Mouse (Mus musculus) liver, embryonic 11.5 days (tissue): Measurements from ENCODE around the gene Ctse. TPM values are rescaled to one million over a fixed set of nuclear protein-coding genes. Genes with fewer than 3 reads are reported as not detected.

ENCODE experiments used
- ATAC-seq: fragments of 200-750 bp; cut with Nextera tagmentation; replicated peaks from 2 replicates; pipeline ENCODE4 v1.8.0; 2017; ENCODE audit warnings: moderate number of reproducible peaks, mild to moderate bottlenecking, moderate TSS enrichment, moderate library complexity; ENCODE audit not compliant: low FRiP score
- DNase-seq: peaks from one replicate; pipeline ENCODE4 v3.0.0-alpha.2; 2017; ENCODE audit warnings: low spot score
- H3K27ac ChIP-seq: fragments of 300-500 bp; sonication (generic); 2 replicates; pipeline ENCODE4 v1.5.1; 2014; ENCODE audit warnings: mild to moderate bottlenecking, low read depth, low read length, control low read depth
- H3K27me3 ChIP-seq: fragments of 300-500 bp; sonication (generic); replicated peaks from 2 replicates; pipeline ENCODE4 v1.6.1; 2014; ENCODE audit warnings: low read length, mixed read lengths; ENCODE audit not compliant: control insufficient read depth, insufficient read depth
- H3K36me3 ChIP-seq: fragments of 300-500 bp; sonication (generic); 2 replicates; pipeline ENCODE4 v1.6.1; 2014; ENCODE audit warnings: mild to moderate bottlenecking, low read length, moderate library complexity, mixed read lengths; ENCODE audit not compliant: control insufficient read depth, insufficient read depth
- H3K4me1 ChIP-seq: fragments of 300-500 bp; sonication (generic); replicated peaks from 2 replicates; pipeline ENCODE4 v1.6.1; 2014; ENCODE audit warnings: low read length, mixed read lengths; ENCODE audit not compliant: control insufficient read depth, insufficient read depth
- H3K4me2 ChIP-seq: fragments of 300-500 bp; sonication (generic); 2 replicates; pipeline ENCODE4 v1.6.1; 2014; ENCODE audit warnings: mild to moderate bottlenecking, control low read depth, moderate library complexity
- H3K4me3 ChIP-seq: fragments of 300-500 bp; sonication (generic); 2 replicates; pipeline ENCODE4 v1.5.1; 2014; ENCODE audit warnings: low read depth, low read length, control low read depth
- H3K9ac ChIP-seq: fragments of 300-500 bp; sonication (generic); 2 replicates; pipeline ENCODE4 v1.6.1; 2014; ENCODE audit warnings: low read depth, low read length, control low read depth
- H3K9me3 ChIP-seq: fragments of 300-500 bp; sonication (generic); 2 replicates; pipeline ENCODE4 v1.6.1; 2016; ENCODE audit warnings: low read length, inconsistent platforms, mixed read lengths; ENCODE audit not compliant: control insufficient read depth
- WGBS: fragments of 180-500 bp; shearing (Covaris S2); extraction: QIAGEN DNeasy Blood & Tissue Kit; methylation state at CpG from one replicate; pipeline ENCODE4 v1.1.7; 2014; 5-methylcytosine and 5-hydroxymethylcytosine counted together
- polyA plus RNA-seq: library from polyadenylated mRNA; unstranded; fragments of >200 nt; fragmentation: Nextera tagmentation; extraction: Ambion mirVana; gene quantifications from 2 replicates; pipeline ENCODE4 v1.2.1, GENCODE M21; 2014

Gene Ctse
- polyA plus RNA-seq, 1 experiment from 2014 or later, result 9.3 TPM

DNA sequence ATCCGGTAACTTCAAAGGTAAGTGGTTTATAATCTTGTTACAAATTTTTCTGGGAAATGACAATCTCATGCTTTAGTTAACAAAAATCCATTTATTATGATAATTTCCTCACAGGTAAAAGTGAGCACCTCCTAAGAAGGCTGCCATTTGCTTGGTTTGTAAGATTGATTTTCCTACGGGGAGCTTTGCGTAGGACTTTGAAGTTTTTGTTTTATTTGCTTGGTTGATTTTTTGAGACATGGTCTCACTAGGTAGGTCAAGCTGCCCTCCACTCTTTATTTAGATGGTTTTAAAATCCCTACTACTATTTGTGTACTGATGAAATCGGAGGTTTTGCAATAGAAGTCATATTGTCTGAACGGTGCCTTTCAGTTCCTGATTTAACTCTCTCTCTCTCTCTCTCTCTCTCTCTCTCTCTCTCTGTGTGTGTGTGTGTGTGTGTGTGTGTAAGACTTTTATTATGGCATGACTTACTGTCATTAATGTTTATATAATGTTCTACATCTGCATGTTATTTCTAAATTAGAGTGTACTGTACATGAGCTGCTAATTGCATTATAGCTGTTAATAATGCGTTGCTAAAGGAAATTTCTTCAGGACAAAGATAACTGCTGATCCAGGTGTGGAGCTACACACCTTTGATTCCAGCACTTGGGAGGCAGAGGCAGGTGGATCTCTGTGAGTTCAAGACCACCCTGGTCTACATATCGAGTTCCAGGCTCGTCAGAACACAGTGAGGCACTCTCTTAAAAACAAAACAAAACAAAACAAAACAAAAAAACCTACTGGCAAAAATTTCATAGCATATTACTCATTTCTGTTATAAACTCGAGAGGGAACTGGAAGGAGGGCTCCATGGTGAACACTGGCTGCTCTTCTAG, 675 bp downstream of the Ctse start:
- Histone ChIP-seq H3K4me3 (peak overlapping the region; percentile 45), H3K4me1 (peaks cover 6% of the 10 kb centered on the region; the same call in 1 of the 2 replicates), H3K27me3 (no peaks in the 10 kb centered on the region), H3K4me2 (peak overlapping the region; percentile 54), H3K9me3 (no peaks in the 10 kb centered on the region), H3K36me3 (no peaks in the 10 kb centered on the region), H3K9ac (peak overlapping the region; percentile 48), H3K27ac (peak overlapping the region; percentile 75)
- peak; percentile 45; the same call in 1 of the 2 replicates for ATAC-seq
- 61% methylated on average over 9 of the region's 9 CpGs for WGBS
- DNase-seq, result no peak

GRCm38 (mm10) chr1:131640062-131640461, 2.0 kb downstream of the Ctse start:
- ATAC-seq, result no peak
- no peak overlapping the region for H3K27ac ChIP-seq
- H3K27me3 ChIP-seq, result no peaks in the 10 kb centered on the region
- no peak overlapping the region for H3K9ac ChIP-seq
- WGBS, result 86% methylated on average over 4 of the region's 4 CpGs
- H3K9me3 ChIP-seq, result no peaks in the 10 kb centered on the region
- no peak overlapping the region for H3K4me3 ChIP-seq
- no peak overlapping the region for H3K4me2 ChIP-seq
- no peak for DNase-seq
- H3K36me3 ChIP-seq, result no peaks in the 10 kb centered on the region
- H3K4me1 ChIP-seq, result peaks cover 6% of the 10 kb centered on the region; the same call in 1 of the 2 replicates

- WGBS, result 94% methylated on average over 13 of the region's 13 CpGs
- ATAC-seq, result no peak
These were observed 3.5 kb downstream of the Ctse start for GRCm38 (mm10) chr1:131641565-131641964.

DNA sequence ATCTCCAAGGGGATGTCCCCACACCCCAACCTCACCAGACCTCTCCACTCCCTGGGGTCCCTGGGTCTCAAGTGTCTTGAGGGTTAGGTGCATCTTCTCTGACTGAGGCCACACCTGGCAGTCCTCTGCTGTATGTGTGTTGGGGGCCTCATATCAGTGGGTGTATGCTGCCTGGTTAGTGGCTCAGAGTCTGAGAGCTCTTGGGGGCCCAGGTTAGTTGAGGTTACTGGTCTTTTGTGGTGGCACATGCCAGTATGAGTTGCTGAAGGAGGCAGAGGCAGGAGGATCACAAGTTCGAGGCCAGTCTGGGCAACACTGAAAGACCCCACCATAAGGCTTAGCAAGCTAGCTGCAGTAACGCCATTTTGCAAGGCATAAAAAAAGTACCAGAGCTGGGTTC, 4.1 kb downstream of the Ctse start:
- Histone ChIP-seq H3K36me3 (no peaks in the 10 kb centered on the region), H3K9me3 (no peaks in the 10 kb centered on the region), H3K27me3 (no peaks in the 10 kb centered on the region), H3K4me3 (no peak overlapping the region), H3K27ac (no peak overlapping the region), H3K4me1 (peaks cover 6% of the 10 kb centered on the region; the same call in 1 of the 2 replicates), H3K9ac (no peak overlapping the region), H3K4me2 (no peak overlapping the region)
- ATAC-seq, result no peak
- WGBS, result 75% methylated on average over 2 of the region's 2 CpGs
- DNase-seq, result no peak

More at GRCm38 (mm10) chr1:131641565-131641964, 3.5 kb downstream of the Ctse start:
- Histone ChIP-seq H3K27ac (no peak overlapping the region), H3K9me3 (no peaks in the 10 kb centered on the region), H3K36me3 (no peaks in the 10 kb centered on the region), H3K4me1 (peaks cover 6% of the 10 kb centered on the region; the same call in 1 of the 2 replicates), H3K27me3 (no peaks in the 10 kb centered on the region), H3K4me3 (no peak overlapping the region), H3K4me2 (no peak overlapping the region), H3K9ac (no peak overlapping the region)
- DNase-seq, result no peak

DNA sequence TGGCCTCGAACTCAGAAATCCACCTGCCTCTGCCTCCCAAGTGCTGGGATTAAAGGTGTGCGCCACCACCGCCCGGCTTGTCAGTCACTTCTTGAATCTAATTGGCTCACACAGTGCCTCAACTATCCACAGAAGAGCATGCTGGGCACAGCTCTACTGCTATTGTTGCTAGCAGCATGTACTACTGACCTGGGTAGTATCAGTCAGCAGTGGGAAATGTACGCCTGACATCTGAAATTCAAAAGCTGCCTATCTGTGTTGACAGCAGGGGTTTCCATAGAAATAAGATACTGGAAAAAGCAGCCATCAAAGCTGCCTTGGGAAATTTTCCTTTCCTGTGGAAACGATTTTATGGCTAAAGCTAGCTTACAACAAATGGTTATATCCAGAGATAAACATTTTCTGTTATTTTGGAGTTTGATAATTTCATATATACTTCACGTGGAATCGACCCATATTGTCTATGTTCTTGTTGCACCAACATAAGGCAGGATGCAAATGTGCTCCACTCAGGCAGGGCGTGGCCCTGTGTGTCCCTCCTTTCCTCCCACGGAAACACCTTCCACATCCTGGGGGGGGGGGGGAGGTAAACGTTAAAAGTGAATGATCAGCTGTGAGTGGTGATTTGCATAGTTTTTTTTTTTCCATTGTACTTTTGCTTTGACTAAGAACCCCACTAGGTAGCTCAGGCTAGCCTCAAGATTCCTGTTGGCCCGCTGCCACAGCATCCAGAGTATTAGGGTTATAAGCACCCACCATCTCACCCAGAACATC, 14.8 kb downstream of the Ctse start:
- DNase-seq (no peak), ATAC-seq (no peak)
- H3K36me3 ChIP-seq, result no peaks in the 10 kb centered on the region
- no peak overlapping the region for H3K27ac ChIP-seq
- H3K4me1 ChIP-seq, result no peaks in the 10 kb centered on the region
- H3K4me2 ChIP-seq, result no peak overlapping the region
- WGBS, result 74% methylated on average over 11 of the region's 12 CpGs
- H3K27me3 ChIP-seq, result no peaks in the 10 kb centered on the region
- no peaks in the 10 kb centered on the region for H3K9me3 ChIP-seq
- H3K4me3 ChIP-seq, result no peak overlapping the region
- H3K9ac ChIP-seq, result no peak overlapping the region

- ATAC-seq, result no peak
- no peaks in the 10 kb centered on the region for H3K9me3 ChIP-seq
- H3K4me2 ChIP-seq, result no peak overlapping the region
- no peak overlapping the region for H3K4me3 ChIP-seq
- no peak for DNase-seq
- H3K27ac ChIP-seq, result no peak overlapping the region
- H3K9ac ChIP-seq, result no peak overlapping the region
- WGBS, result 79% methylated on average over 6 of the region's 6 CpGs
- H3K36me3 ChIP-seq, result no peaks in the 10 kb centered on the region
- no peaks in the 10 kb centered on the region for H3K4me1 ChIP-seq
- no peaks in the 10 kb centered on the region for H3K27me3 ChIP-seq
These were observed 17.5 kb downstream of the Ctse start for GRCm38 (mm10) chr1:131655601-131656000.

DNA sequence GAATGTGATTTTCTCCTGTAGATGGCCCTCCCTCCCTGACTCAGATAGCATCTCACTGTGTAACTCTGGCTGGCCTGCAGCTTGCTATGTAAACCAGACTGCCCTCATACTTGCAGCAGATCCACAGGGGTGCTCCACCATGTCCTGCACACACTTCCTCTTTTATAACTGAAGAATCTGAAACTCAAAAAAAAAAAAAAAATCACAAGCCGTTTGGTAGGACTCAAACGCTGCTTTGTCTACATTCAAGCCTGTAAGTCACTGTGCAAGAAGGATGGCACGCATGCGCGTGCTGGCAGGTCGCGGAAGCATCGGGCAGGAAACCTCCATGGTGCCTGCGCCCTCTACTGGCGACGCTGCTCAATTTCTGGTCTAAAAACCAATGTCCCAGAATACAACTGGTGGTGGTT, 19.8 kb downstream of the Ctse start:
- H3K36me3 ChIP-seq, result no peaks in the 10 kb centered on the region
- peak; percentile 79 for ATAC-seq
- H3K9me3 ChIP-seq, result no peaks in the 10 kb centered on the region
- peak overlapping the region; percentile 53 for H3K4me2 ChIP-seq
- peak; percentile 82 for DNase-seq
- H3K4me1 ChIP-seq, result no peaks in the 10 kb centered on the region
- 0 out of 2 replicates have a peak overlapping the region, but pooled peaks have one; percentile 0 for H3K4me3 ChIP-seq
- H3K27ac ChIP-seq, result no peak overlapping the region
- H3K27me3 ChIP-seq, result no peaks in the 10 kb centered on the region
- H3K9ac ChIP-seq, result no peak overlapping the region
- WGBS, result 0% methylated on average over 11 of the region's 11 CpGs

- no peak overlapping the region for H3K4me3 ChIP-seq
- H3K9ac ChIP-seq, result no peak overlapping the region
- no peaks in the 10 kb centered on the region for H3K36me3 ChIP-seq
- DNase-seq (no peak), ATAC-seq (no peak)
- no peaks in the 10 kb centered on the region for H3K4me1 ChIP-seq
- H3K4me2 ChIP-seq, result no peak overlapping the region
- no peaks in the 10 kb centered on the region for H3K9me3 ChIP-seq
- no peaks in the 10 kb centered on the region for H3K27me3 ChIP-seq
- 74% methylated on average over 5 of the region's 5 CpGs for WGBS
- no peak overlapping the region for H3K27ac ChIP-seq
These were observed 21.5 kb downstream of the Ctse start for GRCm38 (mm10) chr1:131659512-131660085.
